Mouse (Mus musculus): Measurements from ENCODE around the gene Tmc3.

The Tmc3 gene

GRCm38 (mm10) chr7:83584639-83585471 lies at the start of gene Tmc3:
Tmc3 (plus strand) TSS chr7:83584927.
- peak; percentile 63 for DNase-seq

- no peak for DNase-seq
Measured at GRCm38 (mm10) chr7:83541536-83542169, 43.1 kb upstream of the Tmc3 start.

GRCm38 (mm10) chr7:83548686-83549352 lies 35.9 kb upstream of the Tmc3 start:
- no peak for DNase-seq

- DNase-seq: no peak
Measured at GRCm38 (mm10) chr7:83549353-83549774, 35.4 kb upstream of the Tmc3 start.

- peak; percentile 54 for DNase-seq
Measured at GRCm38 (mm10) chr7:83549951-83550407, 34.7 kb upstream of the Tmc3 start.

- no peak for DNase-seq
Measured at GRCm38 (mm10) chr7:83554477-83554876, 30.2 kb upstream of the Tmc3 start.

DNA sequence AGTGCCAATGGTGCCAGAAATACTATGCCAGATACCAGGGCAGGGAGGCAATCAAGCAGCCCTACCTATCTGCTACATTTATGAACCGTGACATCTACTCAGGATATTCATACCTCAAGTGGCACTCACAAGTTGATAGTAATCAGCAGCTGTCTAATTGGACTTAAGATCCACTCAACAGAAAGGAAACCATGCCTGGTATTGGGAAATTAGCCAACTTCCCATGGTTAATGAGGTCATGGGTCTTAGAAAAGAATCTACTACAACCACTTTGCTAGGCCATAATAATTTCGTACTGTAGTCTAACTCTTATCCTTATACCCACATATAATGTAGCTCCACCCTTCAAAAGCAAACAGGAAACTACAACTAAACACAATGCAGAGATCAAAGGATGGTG lies 28.2 kb upstream of the Tmc3 start:
- DNase-seq: no peak

DNA sequence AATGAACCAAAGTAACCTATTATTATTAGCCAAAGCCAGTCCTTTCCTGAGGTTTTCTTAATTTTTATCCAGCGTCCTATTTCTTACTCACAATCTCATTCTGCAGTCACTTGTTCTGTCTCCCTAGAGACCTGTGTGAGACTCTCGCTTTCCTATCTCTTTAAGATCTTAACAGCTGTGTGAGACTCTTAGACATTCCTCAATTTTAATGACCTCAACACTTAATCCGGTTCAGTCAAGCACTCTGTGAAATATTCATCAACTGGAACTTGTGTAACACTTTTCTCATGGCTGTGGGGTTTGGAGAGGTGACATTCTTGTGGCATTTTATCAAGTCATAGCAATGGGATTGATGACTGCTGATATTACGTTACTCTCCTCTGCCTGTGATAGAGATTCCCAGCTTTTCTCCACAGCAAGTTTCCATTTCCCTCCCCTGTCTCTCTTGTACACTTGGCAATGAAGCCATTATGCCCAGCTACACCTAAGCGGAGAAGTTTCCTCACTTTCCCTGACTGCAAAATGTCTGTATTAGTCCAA lies 25.9 kb upstream of the Tmc3 start:
- DNase-seq: no peak

DNA sequence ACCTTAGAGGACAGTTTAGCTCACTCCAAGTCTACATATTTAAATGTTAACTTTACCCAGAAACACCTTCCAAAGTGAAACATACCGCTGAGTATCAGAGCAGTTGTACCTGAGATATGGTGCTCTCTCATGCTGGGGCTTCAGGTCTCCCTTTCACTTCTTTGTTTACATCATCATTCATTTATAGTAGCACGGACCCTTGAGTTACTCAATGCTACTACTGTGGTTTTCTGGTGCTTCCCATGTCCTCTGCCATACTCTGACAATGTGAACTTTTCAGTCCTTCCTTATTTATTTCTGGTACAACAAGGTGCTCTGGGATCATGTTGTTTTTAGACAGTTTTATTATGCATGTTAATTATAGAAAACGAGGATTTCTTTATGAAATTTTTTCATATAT lies 25.2 kb upstream of the Tmc3 start:
- DNase-seq: no peak

- DNase-seq: no peak
Measured at GRCm38 (mm10) chr7:83561849-83562248, 22.9 kb upstream of the Tmc3 start.

- peak; percentile 48 for DNase-seq
Measured at GRCm38 (mm10) chr7:83564635-83565291, 20.0 kb upstream of the Tmc3 start.

DNA sequence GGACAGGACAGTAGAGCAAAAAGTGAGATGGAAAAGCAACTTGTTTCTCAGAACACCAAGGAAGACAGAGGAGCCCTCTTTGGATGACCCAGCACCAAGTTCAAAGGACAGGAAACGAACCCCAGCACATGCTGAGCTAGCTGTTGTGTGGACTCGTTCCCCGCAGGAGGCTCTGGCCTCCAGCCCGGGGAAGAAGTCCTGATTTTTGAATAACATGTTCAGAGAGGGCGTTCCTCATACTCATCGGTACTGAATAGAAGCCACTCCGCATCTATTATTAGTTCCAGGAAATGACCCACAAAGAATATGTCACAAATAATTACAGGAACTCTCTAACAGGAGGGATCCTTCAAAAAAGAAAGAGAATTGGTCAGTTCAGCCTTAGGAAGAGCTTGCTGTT lies 18.8 kb upstream of the Tmc3 start:
- peak; percentile 75 for DNase-seq

- DNase-seq: peak; percentile 74
Measured at GRCm38 (mm10) chr7:83567841-83568500, 16.8 kb upstream of the Tmc3 start.

- no peak for DNase-seq
Measured at GRCm38 (mm10) chr7:83568815-83569214, 15.9 kb upstream of the Tmc3 start.

DNA sequence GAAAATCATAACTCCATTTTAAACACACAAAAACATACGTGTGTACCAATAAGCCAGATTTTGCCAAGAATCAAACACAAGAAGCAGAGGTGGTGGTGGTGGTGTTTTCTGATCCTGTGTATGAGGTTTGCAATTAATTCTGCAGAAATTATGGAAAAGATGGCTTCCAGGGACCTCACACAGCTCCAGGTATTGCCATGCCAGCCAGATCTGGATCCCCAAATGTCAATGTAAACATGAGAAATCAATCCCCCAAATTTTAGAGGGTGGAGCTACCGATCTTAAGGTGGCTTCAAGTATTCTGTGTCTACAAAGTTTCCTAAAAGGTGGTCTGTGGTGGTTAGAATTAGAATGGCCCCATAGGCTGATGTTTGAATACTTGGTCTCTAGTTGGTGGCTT lies 15.3 kb upstream of the Tmc3 start:
- no peak for DNase-seq

- DNase-seq: no peak
Measured at GRCm38 (mm10) chr7:83571077-83571476, 13.7 kb upstream of the Tmc3 start.

DNA sequence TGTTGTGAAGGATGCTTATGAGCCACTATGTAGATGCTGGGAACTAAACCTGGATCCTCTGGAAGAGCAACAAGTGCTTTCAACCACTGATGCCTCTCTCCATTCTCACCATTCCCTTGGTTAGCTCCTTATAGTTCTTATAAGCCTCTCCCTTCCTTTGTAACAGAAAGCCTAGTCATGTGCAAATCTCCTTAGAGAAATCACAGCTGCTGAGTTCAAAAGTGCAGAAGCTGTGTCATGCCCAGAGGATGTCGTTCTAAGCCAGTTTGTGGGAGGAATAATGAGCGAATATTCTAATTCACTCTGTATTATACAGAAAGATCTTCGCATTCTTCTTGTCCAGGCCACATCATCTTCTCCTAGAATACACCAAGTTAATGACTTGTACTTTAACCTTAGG lies 12.8 kb upstream of the Tmc3 start:
- peak; percentile 29 for DNase-seq

- no peak for DNase-seq
Measured at GRCm38 (mm10) chr7:83572451-83572850, 12.3 kb upstream of the Tmc3 start.

DNA sequence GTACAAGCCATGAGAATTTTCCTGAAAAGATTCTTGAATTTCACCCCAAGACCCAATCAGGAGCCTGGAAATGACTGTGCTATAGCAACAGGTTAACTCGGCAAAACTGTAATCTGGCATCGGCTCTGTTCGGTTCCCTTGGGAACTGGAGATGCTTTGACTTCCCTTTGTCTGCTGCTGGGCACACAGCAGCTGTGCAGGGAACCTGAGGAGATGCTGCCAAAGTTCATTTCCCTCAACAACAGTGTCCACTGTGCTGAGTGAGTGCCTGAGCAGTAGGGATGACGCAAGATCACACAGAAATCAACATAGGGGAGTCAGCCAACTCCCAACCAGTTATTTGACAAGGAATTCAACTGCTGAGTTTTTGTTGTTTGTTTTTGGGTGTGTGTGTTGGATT lies 3.8 kb upstream of the Tmc3 start:
- DNase-seq: peak; percentile 35

DNA sequence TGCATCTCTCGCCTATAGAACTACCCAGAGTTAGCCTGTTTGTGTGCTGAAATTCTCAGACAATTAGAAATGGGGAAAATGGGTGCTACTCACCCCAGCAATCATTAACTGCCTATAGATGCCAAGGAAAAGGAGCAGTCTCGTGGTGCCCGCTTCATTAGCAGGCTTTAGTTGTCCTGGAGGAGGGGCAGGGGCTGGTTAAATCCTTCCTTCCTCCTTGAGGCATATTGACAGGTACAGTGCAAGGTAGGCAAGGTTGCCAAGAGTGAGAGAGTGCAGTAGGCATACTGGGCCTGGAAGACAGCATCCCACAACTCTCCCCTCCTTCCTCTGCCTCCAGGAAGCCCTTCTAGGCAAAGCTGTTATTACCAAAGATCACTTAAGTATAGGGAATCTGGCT lies 9.3 kb downstream of the Tmc3 start:
- peak; percentile 19 for DNase-seq

- no peak for DNase-seq
Measured at GRCm38 (mm10) chr7:83597063-83597462, 12.3 kb downstream of the Tmc3 start.

All from kidney, postnatal 14 days (tissue).